Mouse (Mus musculus) CH12.LX (cell line): ENCODE results near the gene Acad12.

Experiments
- BHLHE40 ChIP-seq: IDR thresholded peaks from 2 replicates; pipeline ENCODE4 v1.6.1; 2011; ENCODE audit warnings: mild to moderate bottlenecking, low read depth, low read length, improper control_type of control experiment
- CHD2 ChIP-seq: IDR thresholded peaks from 2 replicates; pipeline ENCODE4 v1.6.1; 2011; ENCODE audit warnings: low read length, improper control_type of control experiment
- CTCF ChIP-seq, 2 experiments: IDR thresholded peaks in 1 of 2; conservative IDR thresholded peaks in 1 of 2; 2 replicates each; pipeline ENCODE4 v1.5.1; 2011 to 2012; ENCODE audit warnings: low read depth in 2 of 2, low read length in 2 of 2, improper control_type of control experiment in 1 of 2, inconsistent platforms in 1 of 2, mild to moderate bottlenecking in 1 of 2, moderate library complexity in 1 of 2
- EP300 ChIP-seq: IDR thresholded peaks from 2 replicates; pipeline ENCODE4 v1.6.1; 2011; ENCODE audit warnings: low read length, improper control_type of control experiment
- KAT2A ChIP-seq: IDR thresholded peaks from 2 replicates; pipeline ENCODE4 v1.6.1; 2012; ENCODE audit warnings: low read length, improper control_type of control experiment, inconsistent platforms; ENCODE audit not compliant: insufficient replicate concordance
- MAFK ChIP-seq: IDR thresholded peaks from 2 replicates; pipeline ENCODE4 v1.6.1; 2011; ENCODE audit warnings: low read length, improper control_type of control experiment; ENCODE audit not compliant: insufficient replicate concordance
- MXI1 ChIP-seq: IDR thresholded peaks from 2 replicates; pipeline ENCODE4 v1.6.1; 2011; ENCODE audit warnings: mild to moderate bottlenecking, low read depth, low read length, improper control_type of control experiment
- POLR2A ChIP-seq: IDR thresholded peaks from 2 replicates; pipeline ENCODE4 v1.6.1; 2011; ENCODE audit warnings: low read depth, mild to moderate bottlenecking, improper control_type of control experiment, low read length
- POLR2AphosphoS2 ChIP-seq: IDR thresholded peaks from 2 replicates; pipeline ENCODE4 v1.6.1; 2011; ENCODE audit warnings: low read depth, low read length, improper control_type of control experiment
- UBTF ChIP-seq: IDR thresholded peaks from 2 replicates; pipeline ENCODE4 v1.6.1; 2012; ENCODE audit warnings: low read depth, mild to moderate bottlenecking, inconsistent platforms, low read length, improper control_type of control experiment, moderate library complexity
- USF1 ChIP-seq: IDR thresholded peaks from 2 replicates; pipeline ENCODE4 v1.6.1; 2014; ENCODE audit warnings: low read depth, mild to moderate bottlenecking, inconsistent platforms, low read length, improper control_type of control experiment
- USF2 ChIP-seq: conservative IDR thresholded peaks from 2 replicates; pipeline ENCODE4 v1.6.1; 2011; ENCODE audit warnings: low read depth, low read length, improper control_type of control experiment
- ZMIZ1 ChIP-seq: IDR thresholded peaks from 2 replicates; pipeline ENCODE4 v1.6.1; 2012; ENCODE audit warnings: low read depth, mild to moderate bottlenecking, inconsistent platforms, low read length, improper control_type of control experiment
- ZNF384 ChIP-seq: IDR thresholded peaks from 2 replicates; pipeline ENCODE4 v1.6.1; 2012; ENCODE audit warnings: low read depth, low read length, improper control_type of control experiment, inconsistent platforms

DNA sequence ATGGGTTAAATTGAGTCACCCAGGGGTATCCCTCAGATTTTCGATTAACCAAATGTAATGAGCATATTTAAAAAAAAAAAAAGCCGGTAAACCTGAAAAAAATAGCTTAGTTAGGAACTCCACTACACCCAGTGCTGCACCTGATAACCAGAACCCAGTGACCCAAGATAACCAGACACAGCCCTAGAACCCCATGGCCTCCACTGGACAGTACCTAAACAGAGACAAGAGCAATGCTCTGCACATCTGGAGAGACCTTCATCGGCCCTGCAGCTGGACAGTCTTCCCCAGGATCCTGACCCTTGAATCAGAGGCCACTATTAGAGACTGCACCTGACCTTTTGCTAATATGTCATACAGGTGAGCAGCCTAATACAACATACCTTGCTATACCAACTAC is 71.7 kb downstream of the Acad12 start:
- TF ChIP-seq CTCF (conservative IDR thresholded peaks at IDR 0.05 in 1 of 2, IDR thresholded peaks at IDR 0.05 in 1 of 2; ENCODE audit: low read depth in 2 of 2, low read length in 2 of 2) (no peak), POLR2AphosphoS2 (no peak), USF2 (no peak), BHLHE40 (no peak), EP300 (no peak), USF1 (no peak), UBTF (no peak), ZNF384 (no peak), CHD2 (no peak), MXI1 (no peak), MAFK (no peak), POLR2A (no peak), KAT2A (no peak), ZMIZ1 (no peak)
